Mouse (Mus musculus) lung, postnatal 0 days (tissue): ENCODE results near the gene Hyou1. TPM values are rescaled to one million over a fixed set of nuclear protein-coding genes. Genes with fewer than 3 reads are reported as not detected.

ENCODE experiments used
- ATAC-seq: fragments of 200-750 bp; cut with Nextera tagmentation; 2 replicates; pipeline ENCODE4 v1.8.0; 2017; ENCODE audit warnings: moderate library complexity
- DNase-seq: peaks from one replicate; pipeline ENCODE4 v3.0.0-alpha.2; 2016; ENCODE audit warnings: low spot score
- H3K27ac ChIP-seq: fragments of 300-500 bp; sonication (generic); 2 replicates; pipeline ENCODE4 v1.5.1; 2014; ENCODE audit warnings: antibody characterized with exemption, mild to moderate bottlenecking, low read length, mixed read lengths
- H3K27me3 ChIP-seq: fragments of 300-500 bp; sonication (generic); replicated peaks from 2 replicates; pipeline ENCODE4 v1.6.1; 2014; ENCODE audit warnings: low read length, mixed read lengths; ENCODE audit not compliant: insufficient read depth
- H3K36me3 ChIP-seq: fragments of 300-500 bp; sonication (generic); 2 replicates; pipeline ENCODE4 v1.6.1; 2014; ENCODE audit warnings: low read length, mixed read lengths; ENCODE audit not compliant: insufficient read depth
- H3K4me1 ChIP-seq: fragments of 300-500 bp; sonication (generic); 2 replicates; pipeline ENCODE4 v1.6.1; 2014; ENCODE audit warnings: antibody characterized with exemption, low read depth, low read length, mixed read lengths; ENCODE audit not compliant: insufficient read depth
- H3K4me2 ChIP-seq: fragments of 300-500 bp; sonication (generic); replicated peaks from 2 replicates; pipeline ENCODE4 v1.6.1; 2014; ENCODE audit warnings: low read depth, mild to moderate bottlenecking, low read length, moderate library complexity, mixed read lengths
- H3K4me3 ChIP-seq: fragments of 300-500 bp; sonication (generic); 2 replicates; pipeline ENCODE4 v1.5.1; 2014; ENCODE audit warnings: low read depth, low read length
- H3K9ac ChIP-seq: fragments of 300-500 bp; sonication (generic); replicated peaks from 2 replicates; pipeline ENCODE4 v1.6.1; 2014; ENCODE audit warnings: low read depth, mild to moderate bottlenecking
- H3K9me3 ChIP-seq: fragments of 300-500 bp; sonication (generic); 2 replicates; pipeline ENCODE4 v1.6.1; 2016; ENCODE audit warnings: low read length, mixed read lengths
- CTCF ChIP-seq: IDR thresholded peaks from 2 replicates; pipeline ENCODE4 v1.5.1; 2016; ENCODE audit warnings: antibody characterized with exemption, mild to moderate bottlenecking
- EP300 ChIP-seq: IDR thresholded peaks from 2 replicates; pipeline ENCODE4 v1.6.1; 2016; ENCODE audit warnings: antibody characterized with exemption, mild to moderate bottlenecking, control low read depth
- WGBS: fragments of 180-500 bp; shearing (Covaris S2); extraction: QIAGEN DNeasy Blood & Tissue Kit; methylation state at CpG from one replicate; pipeline ENCODE4 v1.1.7; 2014; 5-methylcytosine and 5-hydroxymethylcytosine counted together
- polyA plus RNA-seq: library from polyadenylated mRNA; unstranded; fragments of >200 nt; fragmentation: Nextera tagmentation; extraction: Ambion mirVana; gene quantifications from 2 replicates; pipeline ENCODE4 v1.2.1, GENCODE M21; 2015

Hyou1 gene
- polyA plus RNA-seq, 1 experiment from 2014 or later, result 11.4 TPM

DNA sequence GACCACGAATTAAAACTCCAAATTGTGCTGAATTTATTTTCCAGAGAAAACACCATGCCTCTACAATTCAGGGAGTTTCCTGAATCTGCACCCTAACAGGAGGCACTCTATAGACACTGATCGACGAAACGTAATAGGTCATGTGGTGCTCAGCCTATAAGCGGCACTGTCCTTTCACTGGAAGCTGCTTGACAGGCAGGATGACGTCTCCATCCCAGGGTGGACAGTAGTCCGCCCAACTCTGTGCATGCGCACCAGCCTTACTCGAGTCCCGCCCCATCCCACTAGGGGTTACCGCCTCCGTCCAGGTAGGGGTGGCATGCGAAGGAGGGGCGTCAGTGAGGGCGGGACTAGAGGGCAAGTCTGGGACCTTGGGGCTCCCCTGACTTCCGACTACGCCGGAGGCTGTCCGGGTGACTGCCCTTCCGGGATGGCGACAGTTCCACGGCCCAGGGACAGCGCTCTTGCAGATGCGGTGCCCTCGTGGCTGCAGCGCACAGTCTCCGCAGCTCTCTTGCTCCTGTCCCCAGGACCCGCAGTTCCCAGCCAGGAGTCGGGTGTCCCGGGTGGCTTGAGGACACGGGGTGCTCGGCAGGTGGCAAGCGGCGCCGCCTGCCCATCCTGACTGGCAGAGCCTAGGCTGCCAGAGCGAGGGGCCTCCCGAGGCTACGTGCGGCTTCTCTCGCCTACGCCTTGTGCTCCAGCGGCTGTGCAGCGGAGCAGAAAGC lies 17.6 kb downstream of the Hyou1 start, which contains the start of gene Slc37a4:
TSS of gene Slc37a4 (plus strand) at position 169 of the 728 bp plus-strand sequence.
- 0 out of 2 replicates have a peak, but pooled peaks have one; percentile 26 for TF ChIP-seq EP300
- TF ChIP-seq CTCF, result peak; percentile 39; the same call in 1 of the 2 replicates
- under 1% methylated on average over 43 of the region's 43 CpGs for WGBS
- Histone ChIP-seq H3K4me1 (0 out of 2 replicates have a peak, but pooled peaks cover 6% of the 10 kb centered on the region), H3K27ac (peak within 1 kb of the TSS; percentile 80), H3K4me3 (peak within 1 kb of the TSS; percentile 67), H3K9me3 (no peaks in the 10 kb centered on the region), H3K27me3 (no peaks in the 10 kb centered on the region), H3K36me3 (0 out of 2 replicates have a peak, but pooled peaks cover 5% of the 10 kb centered on the region), H3K4me2 (peak within 1 kb of the TSS; percentile 85), H3K9ac (peak within 1 kb of the TSS; percentile 46)
- DNase-seq, result peak; percentile 98
- peak; percentile 99 for ATAC-seq

DNA sequence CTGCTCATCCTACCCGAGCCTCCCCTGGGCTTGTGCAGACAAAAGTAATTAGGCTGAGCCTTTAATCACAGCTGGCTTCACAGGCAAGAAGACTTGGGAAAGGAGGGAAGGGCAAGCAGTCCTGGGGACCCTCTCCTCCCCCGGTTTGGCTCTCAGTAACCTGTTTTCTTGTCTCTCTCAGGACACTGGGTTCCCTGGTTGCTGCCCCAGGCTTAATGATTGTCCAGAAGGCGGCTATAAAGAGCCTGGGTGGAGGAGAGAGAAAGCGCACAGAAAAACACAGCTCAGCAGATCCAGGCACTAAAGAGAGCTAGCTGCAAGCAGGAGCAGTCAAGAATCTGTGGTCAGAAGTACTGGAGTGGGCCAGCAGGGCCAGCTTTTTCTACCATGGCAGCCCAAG lies 18.8 kb downstream of the Hyou1 start:
- Histone ChIP-seq H3K9ac (no peak overlapping the region), H3K4me3 (no peak overlapping the region), H3K36me3 (peaks cover 14% of the 10 kb centered on the region), H3K9me3 (no peaks in the 10 kb centered on the region), H3K4me2 (peak overlapping the region; percentile 85; the same call in 1 of the 2 replicates), H3K4me1 (0 out of 2 replicates have a peak, but pooled peaks cover 6% of the 10 kb centered on the region), H3K27me3 (no peaks in the 10 kb centered on the region), H3K27ac (no peak overlapping the region)
- TF ChIP-seq EP300 (no peak), CTCF (no peak)
- DNase-seq (no peak), ATAC-seq (no peak)
- WGBS, result 31% methylated on average over 4 of the region's 4 CpGs

DNA sequence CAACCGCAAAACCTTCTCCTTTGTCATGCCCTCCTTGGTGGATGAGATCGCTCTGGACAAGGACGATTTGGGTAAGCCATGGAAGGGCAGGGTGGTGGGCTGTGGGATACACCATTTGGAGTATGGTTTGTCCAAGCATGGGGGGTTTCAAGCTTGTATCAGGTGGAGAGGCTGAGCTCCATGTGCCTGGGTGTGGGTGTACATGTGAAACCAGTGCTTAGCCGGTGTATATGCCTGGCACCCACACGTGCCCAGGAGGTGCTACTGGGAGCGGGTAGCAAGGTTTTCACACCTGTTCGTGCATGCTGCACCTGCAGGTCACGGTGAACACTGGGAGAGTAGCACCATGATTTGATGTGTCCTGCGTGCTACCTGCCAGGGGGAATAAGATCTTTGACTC lies 19.3 kb downstream of the Hyou1 start:
- 82% methylated on average over 9 of the region's 9 CpGs for WGBS
- no peak overlapping the region for H3K4me2 ChIP-seq
- no peak for TF ChIP-seq EP300
- no peak for TF ChIP-seq CTCF
- no peak for DNase-seq
- H3K36me3 ChIP-seq, result peaks cover 18% of the 10 kb centered on the region
- no peak overlapping the region for H3K9ac ChIP-seq
- 0 out of 2 replicates have a peak, but pooled peaks cover 6% of the 10 kb centered on the region for H3K4me1 ChIP-seq
- H3K27ac ChIP-seq, result no peak overlapping the region
- no peak overlapping the region for H3K4me3 ChIP-seq
- no peaks in the 10 kb centered on the region for H3K9me3 ChIP-seq
- no peak for ATAC-seq
- H3K27me3 ChIP-seq, result no peaks in the 10 kb centered on the region

DNA sequence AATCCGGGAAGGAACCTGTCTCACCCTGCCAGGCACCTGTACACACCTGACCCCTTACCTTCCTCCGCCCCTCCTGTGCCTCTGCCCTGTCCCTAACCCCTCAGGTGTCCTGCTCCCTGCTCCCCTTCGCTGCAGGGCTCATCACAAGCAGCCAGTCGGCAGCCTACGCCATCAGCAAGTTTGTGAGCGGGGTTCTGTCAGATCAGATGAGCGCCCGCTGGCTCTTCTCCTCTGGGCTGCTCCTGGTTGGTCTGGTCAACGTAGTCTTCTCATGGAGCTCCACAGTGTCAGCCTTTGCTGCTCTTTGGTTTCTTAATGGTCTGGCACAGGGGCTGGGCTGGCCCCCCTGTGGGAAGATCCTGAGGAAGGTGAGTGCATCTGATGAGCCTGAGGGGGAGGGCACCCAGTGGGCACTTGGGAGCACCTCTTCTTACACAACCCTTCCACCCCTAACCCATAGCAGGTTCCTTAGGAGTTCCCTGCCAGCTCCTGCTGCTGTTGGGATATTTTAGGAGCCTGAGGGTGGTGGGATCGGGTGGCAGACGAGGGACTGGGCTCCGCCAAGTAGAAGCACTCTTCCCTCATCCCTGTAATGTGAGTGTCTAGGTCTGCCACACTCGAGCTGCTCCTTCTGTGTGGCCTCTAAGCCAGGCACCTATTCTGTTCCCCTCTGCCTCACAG lies 20.0 kb downstream of the Hyou1 start:
- 75% methylated on average over 13 of the region's 13 CpGs for WGBS
- TF ChIP-seq EP300 (no peak), CTCF (no peak)
- Histone ChIP-seq H3K4me3 (no peak overlapping the region), H3K9me3 (no peaks in the 10 kb centered on the region), H3K4me1 (0 out of 2 replicates have a peak, but pooled peaks cover 6% of the 10 kb centered on the region), H3K27ac (no peak overlapping the region), H3K4me2 (no peak overlapping the region), H3K9ac (no peak overlapping the region), H3K36me3 (peaks cover 23% of the 10 kb centered on the region), H3K27me3 (no peaks in the 10 kb centered on the region)
- DNase-seq (no peak), ATAC-seq (no peak)

DNA sequence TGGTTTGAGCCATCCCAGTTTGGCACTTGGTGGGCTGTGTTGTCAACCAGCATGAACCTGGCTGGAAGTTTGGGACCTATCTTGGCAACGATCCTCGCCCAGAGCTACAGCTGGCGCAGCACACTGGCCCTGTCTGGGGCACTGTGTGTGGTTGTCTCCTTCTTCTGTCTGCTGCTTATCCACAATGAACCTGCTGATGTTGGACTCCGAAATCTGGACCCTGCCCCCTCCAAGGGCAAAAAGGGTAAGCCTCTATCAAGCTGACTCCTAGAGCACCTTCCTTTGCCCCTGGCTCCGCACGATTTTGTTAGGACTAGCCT lies 20.5 kb downstream of the Hyou1 start:
- 0 out of 2 replicates have a peak, but pooled peaks cover 6% of the 10 kb centered on the region for H3K4me1 ChIP-seq
- WGBS, result 88% methylated on average over 6 of the region's 6 CpGs
- no peak overlapping the region for H3K4me2 ChIP-seq
- DNase-seq (no peak), ATAC-seq (no peak)
- no peaks in the 10 kb centered on the region for H3K27me3 ChIP-seq
- H3K9ac ChIP-seq, result no peak overlapping the region
- no peak overlapping the region for H3K4me3 ChIP-seq
- peaks cover 23% of the 10 kb centered on the region for H3K36me3 ChIP-seq
- TF ChIP-seq EP300, result no peak
- no peaks in the 10 kb centered on the region for H3K9me3 ChIP-seq
- H3K27ac ChIP-seq, result no peak overlapping the region

DNA sequence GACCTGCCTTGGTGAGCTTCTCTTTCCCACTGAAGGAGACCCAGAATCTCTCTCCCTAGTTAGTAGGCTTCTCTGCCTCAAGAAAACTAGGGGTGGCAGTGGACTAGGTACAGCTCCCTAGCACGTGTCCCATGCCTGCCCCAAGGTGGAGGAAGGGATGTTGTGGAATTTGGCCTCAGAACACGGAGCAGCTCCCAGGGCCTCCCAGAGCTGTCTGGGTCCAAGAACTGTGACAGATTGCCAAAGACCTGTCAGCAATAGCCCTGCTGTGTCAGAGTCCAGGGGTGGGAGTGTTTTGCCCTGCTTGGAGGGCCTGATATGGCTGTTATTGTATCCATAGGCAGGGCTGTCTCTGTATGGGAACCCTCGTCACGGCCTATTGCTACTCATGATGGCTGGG lies 21.8 kb downstream of the Hyou1 start:
- ATAC-seq (no peak), DNase-seq (no peak)
- TF ChIP-seq EP300 (no peak), CTCF (no peak)
- Histone ChIP-seq H3K4me2 (no peak overlapping the region), H3K36me3 (peaks cover 23% of the 10 kb centered on the region), H3K4me3 (no peak overlapping the region), H3K4me1 (0 out of 2 replicates have a peak, but pooled peaks cover 5% of the 10 kb centered on the region), H3K27ac (no peak overlapping the region), H3K27me3 (no peaks in the 10 kb centered on the region), H3K9me3 (no peaks in the 10 kb centered on the region), H3K9ac (no peak overlapping the region)
- 87% methylated on average over 4 of the region's 4 CpGs for WGBS
